Mouse (Mus musculus) thymus, postnatal 4 days (tissue): ENCODE data around the gene Fblim1.
A peak's percentile ranks its signal among the peaks of the same experiment; 100 is the strongest.
"Not testable (repeated sequence)": the region's sequence is repeated elsewhere in the genome, so short reads cannot be mapped to it uniquely, and the experiment has no call there.

Experiments used
- DNase-seq: peaks from one replicate; pipeline ENCODE4 v3.0.0; 2021

Fblim1 gene

GRCm38 (mm10) chr4:141598894-141599250, 7.0 kb downstream of the Fblim1 start:
- DNase-seq = no peak

GRCm38 (mm10) chr4:141598199-141598893, 7.5 kb downstream of the Fblim1 start:
- DNase-seq = no peak

GRCm38 (mm10) chr4:141596700-141597328, 9.1 kb downstream of the Fblim1 start:
- no peak for DNase-seq

DNA sequence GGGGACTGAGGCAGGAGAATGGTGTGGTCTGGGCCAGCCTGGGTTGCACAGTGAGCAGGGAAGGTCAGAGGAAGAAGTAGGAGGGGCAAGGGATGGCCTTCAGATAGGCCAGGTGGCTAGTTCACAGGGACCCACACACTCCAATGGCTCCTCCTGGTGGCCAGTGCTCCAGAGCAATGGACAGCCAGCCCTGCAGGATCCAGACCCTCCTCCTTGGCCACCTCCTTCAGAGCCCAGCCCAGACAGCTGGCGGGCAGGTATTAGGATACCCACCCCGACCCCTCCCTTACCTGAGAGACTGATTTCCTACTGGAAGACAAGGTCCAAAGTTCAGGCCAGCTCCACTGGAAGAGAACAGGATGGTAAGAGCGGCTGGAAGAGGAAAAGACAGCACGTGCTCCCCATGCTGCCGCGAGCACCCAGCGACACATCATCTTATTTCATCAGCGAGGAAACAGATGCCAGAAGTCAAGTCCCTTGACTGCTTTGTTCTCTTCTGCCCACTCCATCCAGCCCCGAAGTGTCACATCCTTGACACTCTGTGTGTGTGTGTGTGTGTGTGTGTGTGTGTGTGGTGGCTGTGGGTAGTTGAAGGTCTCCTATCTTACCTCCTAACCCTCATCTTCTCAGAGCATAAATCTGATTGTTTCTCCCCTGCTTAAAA, 10.2 kb downstream of the Fblim1 start:
- no peak for DNase-seq

GRCm38 (mm10) chr4:141595138-141595537, 10.8 kb downstream of the Fblim1 start:
- DNase-seq = no peak

DNA sequence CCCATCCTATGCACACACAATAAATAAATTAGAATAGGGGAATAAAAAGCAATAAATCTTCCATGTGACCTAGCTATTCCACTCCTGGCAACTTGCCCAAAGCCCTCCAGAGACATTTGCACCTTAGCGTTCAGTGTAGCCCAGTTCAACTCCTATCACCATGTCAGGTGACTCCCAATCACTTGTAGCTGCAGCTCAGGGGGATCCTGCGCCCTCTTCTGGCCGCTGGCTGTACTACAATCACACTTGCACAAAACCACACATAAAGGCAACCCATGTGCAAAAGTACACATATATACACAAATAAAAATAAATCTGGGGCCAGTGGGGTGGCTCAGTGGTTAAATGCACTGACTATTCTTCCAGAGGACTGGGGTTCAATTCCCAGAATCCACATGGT, 14.3 kb downstream of the Fblim1 start:
- DNase-seq = peak; percentile 72

- DNase-seq = no peak
Measured at GRCm38 (mm10) chr4:141583919-141584318, 22.0 kb downstream of the Fblim1 start.

- no peak for DNase-seq
Measured at GRCm38 (mm10) chr4:141581051-141581450, 24.8 kb downstream of the Fblim1 start.

DNA sequence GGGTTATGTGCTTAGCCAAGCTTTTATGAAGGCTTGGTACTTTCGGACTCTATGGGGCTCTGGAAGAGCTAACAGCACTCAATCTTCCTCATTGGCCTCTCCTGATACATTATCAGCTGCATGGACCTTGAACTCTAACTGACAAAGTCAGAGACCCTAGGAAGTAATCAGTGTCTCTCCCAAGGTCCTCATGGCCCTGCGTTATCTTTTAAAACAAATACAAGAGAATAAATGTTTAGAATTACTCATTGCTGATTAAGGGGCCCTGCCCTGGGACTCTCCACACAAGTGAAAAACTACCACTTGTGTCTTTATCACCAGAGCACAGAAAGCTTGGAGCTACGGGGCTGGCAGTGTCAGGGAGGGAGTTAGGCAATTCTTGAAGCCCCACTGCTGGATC, 27.1 kb downstream of the Fblim1 start:
- DNase-seq = no peak

DNA sequence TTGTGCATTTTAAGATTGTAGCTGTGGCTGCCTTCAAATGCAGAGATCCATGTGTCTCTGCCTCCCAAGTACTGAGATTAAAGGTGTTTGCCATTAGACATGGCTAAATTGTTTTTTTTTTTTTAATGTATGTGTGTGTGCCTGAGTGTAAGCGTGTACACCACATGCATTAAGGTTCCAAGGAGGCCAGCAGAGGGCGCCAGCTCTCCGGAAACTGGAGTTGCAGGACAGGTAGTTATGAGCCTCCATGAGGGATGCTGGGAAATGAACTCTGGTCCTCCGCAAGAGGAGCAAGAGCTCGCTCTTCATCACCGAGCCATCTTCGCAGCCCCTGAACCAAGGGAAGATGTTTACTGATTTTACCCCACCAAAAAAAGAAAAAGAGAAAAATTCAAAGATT, 29.0 kb downstream of the Fblim1 start:
- DNase-seq = peak; percentile 45

DNA sequence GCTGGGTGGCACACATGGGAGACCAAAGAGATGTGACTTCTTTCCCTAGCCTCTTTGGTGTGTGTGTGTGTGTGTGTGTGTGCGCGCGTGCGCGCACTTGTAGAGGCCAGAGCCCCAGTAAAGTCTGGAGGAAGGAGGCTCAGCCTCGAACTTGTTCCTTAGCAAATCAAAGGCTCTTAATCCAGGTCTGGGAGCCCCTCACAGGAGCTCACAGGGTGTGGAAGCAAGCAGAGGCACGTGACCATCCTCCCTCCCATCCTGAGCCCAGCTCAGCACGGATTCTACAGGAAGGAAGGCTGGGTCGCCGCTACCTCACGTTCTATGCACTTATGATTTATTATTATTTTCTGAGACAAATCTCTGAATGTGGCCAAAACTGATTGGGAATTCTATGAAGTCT, 29.5 kb downstream of the Fblim1 start:
- DNase-seq = no peak

GRCm38 (mm10) chr4:141574789-141575702, 30.9 kb downstream of the Fblim1 start:
- peak; percentile 95 for DNase-seq

GRCm38 (mm10) chr4:141573359-141573966, 32.4 kb downstream of the Fblim1 start:
- DNase-seq = no peak

DNA sequence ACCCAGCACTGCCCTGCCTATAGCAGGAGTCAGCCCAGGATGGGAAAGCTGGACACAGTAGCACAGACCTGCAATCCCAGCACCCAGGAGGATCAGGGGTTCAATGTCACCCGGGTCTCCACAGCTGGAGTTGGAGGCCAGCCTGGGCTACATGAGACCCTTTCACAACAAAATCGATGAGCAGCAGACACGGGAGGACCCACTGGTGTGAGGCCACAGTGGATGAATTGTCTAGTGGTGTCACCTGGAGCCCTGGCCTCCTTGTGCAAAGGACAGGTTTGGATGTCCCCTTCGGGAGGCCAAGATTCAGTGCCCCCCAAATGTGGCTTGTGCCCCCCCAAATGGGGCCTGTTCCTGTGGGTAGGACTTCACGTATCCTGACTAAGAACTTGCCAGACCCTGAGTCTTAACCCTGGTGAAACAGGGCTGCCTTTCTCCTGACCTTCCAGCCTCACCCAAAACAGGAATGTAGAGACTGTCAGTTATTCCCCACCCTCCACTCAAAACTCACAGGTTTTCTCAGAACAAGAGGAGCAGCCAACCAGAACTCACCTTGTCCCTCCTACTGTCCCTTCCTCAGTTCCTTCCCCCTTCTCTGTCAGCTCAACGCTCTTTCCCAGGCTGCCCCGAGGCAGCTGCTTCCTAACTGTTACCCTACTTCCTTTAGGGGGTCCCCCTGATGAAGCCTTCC, 33.1 kb downstream of the Fblim1 start:
- DNase-seq = no peak

DNA sequence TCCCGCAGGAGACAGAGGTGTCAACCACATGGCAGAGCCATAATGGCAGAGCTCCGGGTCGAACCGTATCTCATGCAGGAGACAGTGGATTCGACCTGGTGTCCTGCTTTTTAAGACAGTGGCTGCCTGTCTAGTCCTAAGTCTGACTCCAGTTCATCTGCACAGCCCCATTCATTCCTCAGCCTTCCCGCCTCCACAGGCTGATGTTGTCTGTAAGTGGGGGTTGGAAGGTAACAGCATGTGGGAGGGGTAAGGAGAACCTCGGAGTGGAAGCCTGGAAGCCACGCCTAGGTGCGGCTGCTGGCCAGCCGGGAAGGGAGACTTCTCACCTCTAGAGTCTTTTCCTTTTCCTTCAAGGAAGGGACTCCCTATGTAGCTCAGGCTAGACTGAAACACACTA, 34.0 kb downstream of the Fblim1 start:
- DNase-seq = no peak

- no peak for DNase-seq
Measured at GRCm38 (mm10) chr4:141571337-141571739, 34.6 kb downstream of the Fblim1 start.

DNA sequence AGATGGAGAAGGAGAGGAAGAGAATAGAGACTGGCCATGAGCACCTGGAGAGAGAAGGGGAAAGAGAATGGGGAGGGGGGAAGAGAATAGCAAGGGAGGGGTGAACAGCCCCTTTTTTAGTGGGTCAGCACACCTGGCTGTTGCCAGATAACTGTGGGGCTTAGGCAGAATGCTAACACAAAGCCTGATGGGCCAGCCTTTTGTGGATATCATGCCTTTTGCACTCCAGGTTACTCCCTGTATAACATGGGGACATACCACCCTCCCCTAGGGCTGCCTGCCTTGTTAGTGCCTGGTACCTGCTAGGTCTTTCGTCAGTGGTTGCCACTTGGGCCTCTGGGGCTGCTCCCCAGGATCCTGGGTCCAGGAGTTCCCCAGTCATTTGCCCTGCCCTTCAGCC, 35.1 kb downstream of the Fblim1 start:
- no peak for DNase-seq

DNA sequence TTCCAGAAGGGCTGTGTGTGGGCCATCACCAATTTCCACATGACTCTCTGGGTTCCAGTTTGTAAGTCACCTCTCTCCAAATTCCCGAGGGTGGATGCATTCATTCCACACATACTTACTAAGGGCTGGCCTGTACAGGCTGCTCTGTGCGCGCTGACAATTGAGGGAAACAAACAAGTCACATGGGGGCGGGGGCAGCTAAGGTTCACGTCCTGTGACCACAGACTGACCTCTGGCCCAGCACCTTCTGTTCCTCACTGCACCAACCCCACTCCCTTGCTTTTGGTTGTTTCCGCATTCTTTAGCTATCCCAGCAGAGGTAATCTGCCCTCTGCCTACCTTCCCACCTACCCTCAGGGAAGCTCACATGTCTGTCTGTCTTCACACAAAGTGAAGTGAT, 35.9 kb downstream of the Fblim1 start:
- DNase-seq = no peak

GRCm38 (mm10) chr4:141568966-141569365, 36.9 kb downstream of the Fblim1 start:
- DNase-seq = no peak

- not testable (repeated sequence) for DNase-seq
Measured at GRCm38 (mm10) chr4:141567174-141567573, 38.7 kb downstream of the Fblim1 start.

DNA sequence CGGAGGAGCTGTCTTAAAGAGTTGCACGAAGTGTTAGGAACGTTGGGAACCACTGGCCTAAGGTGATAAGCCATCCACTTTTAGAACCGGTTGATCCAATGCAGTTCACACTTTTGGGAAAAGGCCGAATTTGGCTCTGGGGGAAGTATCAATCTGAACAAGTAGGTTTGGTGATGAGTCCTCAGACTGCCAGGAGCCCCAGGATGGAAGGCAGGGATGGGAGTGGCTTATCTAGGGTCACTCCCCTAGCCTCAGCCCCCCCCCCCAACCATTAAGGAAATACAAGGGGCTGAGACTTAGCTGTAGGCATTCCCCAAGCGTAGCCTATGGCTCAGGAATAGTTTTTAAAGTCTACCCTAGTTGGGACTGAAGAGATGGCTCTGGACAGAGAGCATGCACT, 39.7 kb downstream of the Fblim1 start:
- DNase-seq = no peak

DNA sequence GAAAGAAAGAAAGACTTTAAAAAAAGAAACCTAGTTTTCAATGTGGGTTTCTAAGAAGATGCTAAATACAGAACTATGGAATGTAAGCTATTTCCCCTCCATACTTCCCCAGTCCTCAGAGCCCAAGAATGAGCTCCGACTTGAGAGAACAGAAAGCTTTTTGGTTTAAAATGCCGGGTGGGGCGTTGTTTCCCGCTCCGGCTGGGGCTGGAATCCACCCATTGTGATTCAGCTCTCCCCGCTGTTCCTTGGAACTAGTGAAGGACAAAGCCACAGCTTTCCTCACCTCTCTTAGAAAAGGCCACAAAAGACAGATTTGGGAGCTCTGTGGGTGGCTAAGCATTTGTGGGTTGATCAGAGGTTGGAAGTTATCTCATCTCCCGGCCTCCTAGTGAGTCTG, 40.6 kb downstream of the Fblim1 start:
- no peak for DNase-seq
